Mouse (Mus musculus): ENCODE measurements around the gene Tjp1. TPM values are rescaled to one million over a fixed set of nuclear protein-coding genes. Genes with fewer than 3 reads are reported as not detected.

Gene Tjp1
- polyA plus RNA-seq, 1 experiment from 2014 or later, result 27.8 TPM

DNA sequence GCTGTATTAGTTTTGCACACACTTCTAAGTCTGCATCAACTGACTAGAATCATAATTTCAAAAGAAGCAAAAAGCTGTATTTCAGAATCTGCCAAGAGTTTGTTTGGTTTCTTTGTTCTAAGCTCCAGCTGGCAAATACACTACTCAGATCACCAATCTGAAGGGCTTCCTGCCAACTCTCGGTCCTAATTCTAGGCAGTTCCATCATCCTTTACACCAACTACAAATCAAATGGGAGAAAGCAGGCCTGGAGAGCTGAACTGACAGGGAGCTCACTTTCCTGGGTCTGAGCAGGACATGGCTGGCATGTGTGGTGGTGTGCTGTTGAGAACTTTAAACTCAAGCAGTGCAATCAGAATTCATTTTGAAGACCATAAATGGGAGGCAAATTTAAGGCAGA lies 170.0 kb downstream of the Tjp1 start:
- H3K36me3 ChIP-seq (ENCODE audit: control insufficient read depth, insufficient read depth, low read length), result no peaks in the 10 kb centered on the region
- WGBS, result 32% methylated on average over 1 of the region's 1 CpGs
- H3K9ac ChIP-seq (ENCODE audit: low read length), result no peak overlapping the region
- H3K4me1 ChIP-seq (ENCODE audit: control insufficient read depth, insufficient read depth, low read length), result peaks cover 3% of the 10 kb centered on the region; the same call in 1 of the 2 replicates
- no peak overlapping the region for H3K4me2 ChIP-seq (ENCODE audit: low read depth)
- H3K4me3 ChIP-seq (ENCODE audit: low read depth, low read length), result no peak overlapping the region
- no peak for ATAC-seq (ENCODE audit: insufficient read depth, low FRiP score, low TSS enrichment)
- H3K9me3 ChIP-seq (ENCODE audit: control insufficient read depth, low read length), result no peaks in the 10 kb centered on the region
- H3K27ac ChIP-seq (ENCODE audit: low read depth, low read length), result no peak overlapping the region
- H3K27me3 ChIP-seq (ENCODE audit: control insufficient read depth, insufficient read depth, low read length), result no peaks in the 10 kb centered on the region
- DNase-seq (ENCODE audit: low spot score), result no peak

DNA sequence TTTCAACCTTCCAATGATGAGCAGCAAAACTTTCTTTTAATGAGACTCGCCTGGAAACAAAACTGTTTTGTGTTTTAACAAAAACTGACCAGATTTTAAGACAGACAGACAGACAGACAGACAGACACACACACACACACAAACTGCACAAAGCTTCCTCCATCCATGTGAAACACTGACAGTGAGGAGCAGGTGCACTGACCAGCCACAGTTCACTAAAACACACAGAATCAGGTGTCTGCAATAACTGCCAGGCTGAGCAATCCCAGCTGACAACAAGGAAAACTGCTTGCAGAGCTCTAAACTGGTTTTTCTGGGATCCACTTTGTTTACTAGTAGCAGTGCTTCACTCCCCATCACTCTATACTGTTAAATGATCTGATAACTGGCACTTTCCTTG lies 171.4 kb downstream of the Tjp1 start:
- H3K27ac ChIP-seq (ENCODE audit: low read depth, low read length), result no peak overlapping the region
- H3K4me2 ChIP-seq (ENCODE audit: low read depth), result no peak overlapping the region
- no peak overlapping the region for H3K9ac ChIP-seq (ENCODE audit: low read length)
- DNase-seq (ENCODE audit: low spot score) (no peak), ATAC-seq (ENCODE audit: insufficient read depth, low FRiP score, low TSS enrichment) (no peak)
- 92% methylated on average over 1 of the region's 1 CpGs for WGBS
- no peak overlapping the region for H3K4me3 ChIP-seq (ENCODE audit: low read depth, low read length)
- H3K36me3 ChIP-seq (ENCODE audit: control insufficient read depth, insufficient read depth, low read length), result no peaks in the 10 kb centered on the region
- H3K9me3 ChIP-seq (ENCODE audit: control insufficient read depth, low read length), result no peaks in the 10 kb centered on the region
- peaks cover 3% of the 10 kb centered on the region; the same call in 1 of the 2 replicates for H3K4me1 ChIP-seq (ENCODE audit: control insufficient read depth, insufficient read depth, low read length)
- H3K27me3 ChIP-seq (ENCODE audit: control insufficient read depth, insufficient read depth, low read length), result no peaks in the 10 kb centered on the region

DNA sequence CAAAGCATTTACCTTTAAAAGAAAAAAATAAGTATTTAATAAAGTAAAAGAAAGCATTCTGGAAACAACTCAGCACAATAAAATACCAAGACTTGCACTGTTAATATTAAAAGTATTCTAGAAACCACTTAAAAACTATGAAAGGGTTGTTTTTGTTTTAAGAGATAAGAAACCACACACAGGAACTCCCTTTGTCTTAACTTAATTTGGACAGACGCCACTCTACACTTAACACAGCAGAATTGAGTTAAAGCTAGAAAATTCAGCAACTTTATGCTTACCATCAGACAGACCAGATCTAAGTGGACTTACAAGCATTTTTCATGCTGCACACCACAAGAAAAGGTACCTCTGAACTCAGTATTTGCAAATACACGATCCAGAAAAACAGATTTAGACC lies 172.7 kb downstream of the Tjp1 start:
- WGBS, result 94% methylated on average over 2 of the region's 2 CpGs
- ATAC-seq (ENCODE audit: insufficient read depth, low FRiP score, low TSS enrichment) (no peak), DNase-seq (ENCODE audit: low spot score) (no peak)
- H3K4me2 ChIP-seq (ENCODE audit: low read depth), result no peak overlapping the region
- H3K4me1 ChIP-seq (ENCODE audit: control insufficient read depth, insufficient read depth, low read length), result peaks cover 3% of the 10 kb centered on the region; the same call in 1 of the 2 replicates
- no peaks in the 10 kb centered on the region for H3K36me3 ChIP-seq (ENCODE audit: control insufficient read depth, insufficient read depth, low read length)
- no peaks in the 10 kb centered on the region for H3K27me3 ChIP-seq (ENCODE audit: control insufficient read depth, insufficient read depth, low read length)
- no peaks in the 10 kb centered on the region for H3K9me3 ChIP-seq (ENCODE audit: control insufficient read depth, low read length)
- no peak overlapping the region for H3K9ac ChIP-seq (ENCODE audit: low read length)
- H3K27ac ChIP-seq (ENCODE audit: low read depth, low read length), result no peak overlapping the region
- H3K4me3 ChIP-seq (ENCODE audit: low read depth, low read length), result no peak overlapping the region

DNA sequence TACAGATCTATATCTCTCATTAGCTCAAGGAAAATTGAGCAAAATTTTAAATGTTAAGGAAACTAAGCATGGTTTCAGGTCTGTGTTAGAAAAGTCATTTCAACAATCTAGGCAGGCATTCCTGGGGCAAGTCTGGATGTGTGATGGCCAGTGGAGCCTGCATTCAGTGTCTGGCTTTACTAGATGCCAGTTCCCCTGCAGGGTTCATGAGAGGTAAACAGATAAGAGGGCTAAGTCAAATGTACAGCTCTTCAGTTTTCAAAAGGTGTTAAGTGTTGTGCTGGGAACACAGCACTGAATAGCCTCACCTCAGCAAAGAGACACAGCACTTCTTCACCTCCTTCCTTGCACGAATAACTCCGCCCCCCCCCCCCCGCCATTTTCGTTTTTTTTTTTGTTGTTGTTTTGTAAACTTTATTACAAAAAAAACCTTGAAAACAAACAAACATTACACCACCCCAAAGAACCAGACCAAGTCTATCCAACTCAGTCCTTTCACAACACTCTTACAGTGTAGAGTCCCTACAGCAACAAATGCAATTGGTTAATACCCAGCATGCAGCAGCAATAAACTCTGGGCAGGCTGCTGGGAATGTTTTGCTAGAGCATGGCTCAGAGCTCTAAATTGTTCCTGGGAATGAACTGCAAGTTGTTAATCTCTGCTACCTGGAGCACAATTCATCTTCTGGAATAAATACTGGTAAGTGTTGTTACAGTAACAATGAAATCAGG lies 177.1 kb downstream of the Tjp1 start:
- H3K4me1 ChIP-seq (ENCODE audit: control insufficient read depth, insufficient read depth, low read length), result no peaks in the 10 kb centered on the region
- ATAC-seq (ENCODE audit: insufficient read depth, low FRiP score, low TSS enrichment), result no peak
- no peak overlapping the region for H3K27ac ChIP-seq (ENCODE audit: low read depth, low read length)
- H3K9ac ChIP-seq (ENCODE audit: low read length), result no peak overlapping the region
- 74% methylated on average over 4 of the region's 4 CpGs for WGBS
- no peak overlapping the region for H3K4me3 ChIP-seq (ENCODE audit: low read depth, low read length)
- no peaks in the 10 kb centered on the region for H3K36me3 ChIP-seq (ENCODE audit: control insufficient read depth, insufficient read depth, low read length)
- no peak for DNase-seq (ENCODE audit: low spot score)
- H3K27me3 ChIP-seq (ENCODE audit: control insufficient read depth, insufficient read depth, low read length), result no peaks in the 10 kb centered on the region
- H3K4me2 ChIP-seq (ENCODE audit: low read depth), result no peak overlapping the region
- H3K9me3 ChIP-seq (ENCODE audit: control insufficient read depth, low read length), result no peaks in the 10 kb centered on the region

DNA sequence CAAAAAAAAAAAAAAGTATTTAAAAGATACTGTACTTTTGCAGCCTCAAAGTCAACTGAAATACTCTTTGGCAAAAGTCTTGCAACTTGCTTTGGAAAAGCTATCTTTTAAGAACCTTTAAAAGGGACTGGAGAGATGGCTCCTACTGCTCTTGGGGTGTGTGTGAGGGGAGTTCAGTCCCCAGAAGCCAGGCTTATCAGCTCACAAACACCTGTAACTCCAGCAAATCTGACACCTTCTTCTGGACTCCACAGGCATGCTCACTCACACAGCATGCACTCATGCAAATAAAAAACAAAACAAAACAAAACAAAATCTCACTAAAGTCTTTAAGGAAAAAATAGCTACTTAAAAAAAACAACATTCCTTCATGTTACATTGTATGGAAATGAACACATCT lies 179.0 kb downstream of the Tjp1 start:
- H3K27ac ChIP-seq (ENCODE audit: low read depth, low read length), result no peak overlapping the region
- H3K36me3 ChIP-seq (ENCODE audit: control insufficient read depth, insufficient read depth, low read length), result no peaks in the 10 kb centered on the region
- ATAC-seq (ENCODE audit: insufficient read depth, low FRiP score, low TSS enrichment) (no peak), DNase-seq (ENCODE audit: low spot score) (no peak)
- H3K4me1 ChIP-seq (ENCODE audit: control insufficient read depth, insufficient read depth, low read length), result no peaks in the 10 kb centered on the region
- H3K9ac ChIP-seq (ENCODE audit: low read length), result no peak overlapping the region
- H3K27me3 ChIP-seq (ENCODE audit: control insufficient read depth, insufficient read depth, low read length), result no peaks in the 10 kb centered on the region
- no peaks in the 10 kb centered on the region for H3K9me3 ChIP-seq (ENCODE audit: control insufficient read depth, low read length)
- no peak overlapping the region for H3K4me2 ChIP-seq (ENCODE audit: low read depth)
- no peak overlapping the region for H3K4me3 ChIP-seq (ENCODE audit: low read depth, low read length)

DNA sequence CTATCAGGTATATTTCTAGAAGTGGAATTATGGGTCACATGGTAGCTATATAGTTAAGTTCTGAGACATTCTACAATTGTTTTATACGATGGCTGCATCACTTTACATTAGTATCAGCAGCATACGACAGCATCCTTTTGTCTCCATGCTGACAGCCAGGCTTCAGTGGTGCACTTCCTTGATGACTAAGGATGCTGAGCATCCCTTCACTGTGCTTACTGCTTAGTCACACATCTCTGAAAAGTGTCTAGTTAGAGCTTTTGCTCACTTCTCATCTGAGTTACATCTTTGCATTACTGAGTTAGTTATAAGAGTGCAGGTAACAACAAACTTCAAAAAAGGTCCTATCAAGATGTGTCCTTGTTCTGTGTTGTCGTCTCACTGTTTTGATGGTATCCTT lies 182.3 kb downstream of the Tjp1 start:
- Histone ChIP-seq H3K4me2 (ENCODE audit: low read depth) (no peak overlapping the region), H3K4me3 (ENCODE audit: low read depth, low read length) (no peak overlapping the region), H3K4me1 (ENCODE audit: control insufficient read depth, insufficient read depth, low read length) (no peaks in the 10 kb centered on the region), H3K27me3 (ENCODE audit: control insufficient read depth, insufficient read depth, low read length) (no peaks in the 10 kb centered on the region), H3K27ac (ENCODE audit: low read depth, low read length) (no peak overlapping the region), H3K9ac (ENCODE audit: low read length) (no peak overlapping the region), H3K9me3 (ENCODE audit: control insufficient read depth, low read length) (no peaks in the 10 kb centered on the region), H3K36me3 (ENCODE audit: control insufficient read depth, insufficient read depth, low read length) (no peaks in the 10 kb centered on the region)
- 87% methylated on average over 3 of the region's 3 CpGs for WGBS
- DNase-seq (ENCODE audit: low spot score), result no peak
- ATAC-seq (ENCODE audit: insufficient read depth, low FRiP score, low TSS enrichment), result no peak

DNA sequence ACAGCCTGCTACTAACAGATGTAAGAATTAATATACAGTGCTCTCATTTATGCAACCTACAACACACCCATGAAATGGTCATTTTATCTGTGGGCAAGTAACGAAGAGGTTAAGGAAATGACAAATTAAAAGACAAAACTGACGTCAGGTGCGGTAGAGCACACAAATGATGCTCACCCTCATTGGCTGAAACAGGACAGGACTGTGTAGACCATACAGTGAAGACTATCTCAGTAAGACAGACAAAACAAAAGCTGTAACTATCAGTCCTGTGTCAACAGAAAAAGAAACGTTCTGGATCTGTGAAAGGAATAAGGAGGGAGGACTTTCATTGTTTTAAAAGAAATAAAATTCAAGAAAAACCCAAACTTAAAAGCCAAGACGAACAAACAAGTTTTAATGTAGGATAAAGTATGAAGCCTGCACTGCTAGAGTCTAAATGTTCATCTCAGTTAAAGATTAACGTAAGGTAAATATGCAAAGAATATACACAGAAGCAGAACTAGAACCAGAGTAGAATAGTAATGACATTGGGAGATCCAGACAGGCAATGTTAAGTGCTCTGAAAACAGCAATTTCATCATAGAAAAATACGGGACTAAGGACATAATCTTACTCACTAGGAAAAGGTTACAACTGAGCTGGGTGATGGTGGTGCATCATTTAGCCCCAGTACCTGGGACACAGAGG lies 189.9 kb downstream of the Tjp1 start:
- no peak for DNase-seq (ENCODE audit: low spot score)
- H3K36me3 ChIP-seq (ENCODE audit: control insufficient read depth, insufficient read depth, low read length), result peaks cover 4% of the 10 kb centered on the region; the same call in 1 of the 2 replicates

DNA sequence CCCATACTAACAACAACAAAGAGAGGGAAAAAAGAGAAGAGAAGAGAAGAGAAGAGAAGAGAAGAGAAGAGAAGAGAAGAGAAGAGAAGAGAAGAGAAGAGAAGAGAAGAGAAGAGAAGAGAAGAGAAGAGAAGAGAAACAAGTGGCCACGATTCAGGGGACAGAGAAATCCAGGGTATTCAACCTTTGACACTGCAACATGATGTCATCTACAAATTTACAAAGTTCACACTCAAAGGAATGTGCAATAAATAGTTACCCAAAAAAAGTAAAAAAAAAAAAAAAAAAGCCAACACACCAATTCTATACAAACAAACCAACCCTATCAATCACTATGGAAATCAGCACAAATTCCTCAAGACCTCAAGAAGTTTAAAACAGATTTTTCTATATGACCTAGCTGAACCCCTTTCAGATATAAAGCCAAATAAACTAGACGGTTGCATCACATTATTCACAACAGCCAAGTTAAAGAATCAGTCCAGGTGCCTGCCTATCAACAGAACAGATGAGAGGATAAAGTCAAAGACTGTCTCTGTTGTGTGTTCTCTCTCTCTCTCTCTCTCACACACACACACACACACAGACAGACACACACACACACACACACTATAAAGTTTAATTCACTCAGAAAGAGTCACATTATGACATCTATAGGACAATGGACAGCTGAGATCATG lies 194.4 kb downstream of the Tjp1 start:
- no peak overlapping the region for H3K4me2 ChIP-seq (ENCODE audit: low read depth)
- no peak for DNase-seq (ENCODE audit: low spot score)
- peaks cover 4% of the 10 kb centered on the region; the same call in 1 of the 2 replicates for H3K36me3 ChIP-seq (ENCODE audit: control insufficient read depth, insufficient read depth, low read length)
- H3K9me3 ChIP-seq (ENCODE audit: control insufficient read depth, low read length), result no peaks in the 10 kb centered on the region
- ATAC-seq (ENCODE audit: insufficient read depth, low FRiP score, low TSS enrichment), result no peak
- H3K9ac ChIP-seq (ENCODE audit: low read length), result no peak overlapping the region
- 89% methylated on average over 2 of the region's 2 CpGs for WGBS
- H3K27ac ChIP-seq (ENCODE audit: low read depth, low read length), result no peak overlapping the region
- H3K27me3 ChIP-seq (ENCODE audit: control insufficient read depth, insufficient read depth, low read length), result no peaks in the 10 kb centered on the region
- no peaks in the 10 kb centered on the region for H3K4me1 ChIP-seq (ENCODE audit: control insufficient read depth, insufficient read depth, low read length)
- H3K4me3 ChIP-seq (ENCODE audit: low read depth, low read length), result no peak overlapping the region

More for the DNA sequence above, 189.9 kb downstream of the Tjp1 start:
- no peaks in the 10 kb centered on the region for H3K27me3 ChIP-seq (ENCODE audit: control insufficient read depth, insufficient read depth, low read length)
- ATAC-seq (ENCODE audit: insufficient read depth, low FRiP score, low TSS enrichment), result no peak
- H3K4me3 ChIP-seq (ENCODE audit: low read depth, low read length), result no peak overlapping the region
- H3K4me1 ChIP-seq (ENCODE audit: control insufficient read depth, insufficient read depth, low read length), result no peaks in the 10 kb centered on the region
- no peaks in the 10 kb centered on the region for H3K9me3 ChIP-seq (ENCODE audit: control insufficient read depth, low read length)
- H3K9ac ChIP-seq (ENCODE audit: low read length), result no peak overlapping the region
- H3K27ac ChIP-seq (ENCODE audit: low read depth, low read length), result no peak overlapping the region
- 91% methylated on average over 7 of the region's 7 CpGs for whole genome bisulfite sequencing
- no peak overlapping the region for H3K4me2 ChIP-seq (ENCODE audit: low read depth)

Measured in neural tube, embryonic 11.5 days (tissue).